Mouse (Mus musculus): Measurements from ENCODE around the gene Senp3.

DNA sequence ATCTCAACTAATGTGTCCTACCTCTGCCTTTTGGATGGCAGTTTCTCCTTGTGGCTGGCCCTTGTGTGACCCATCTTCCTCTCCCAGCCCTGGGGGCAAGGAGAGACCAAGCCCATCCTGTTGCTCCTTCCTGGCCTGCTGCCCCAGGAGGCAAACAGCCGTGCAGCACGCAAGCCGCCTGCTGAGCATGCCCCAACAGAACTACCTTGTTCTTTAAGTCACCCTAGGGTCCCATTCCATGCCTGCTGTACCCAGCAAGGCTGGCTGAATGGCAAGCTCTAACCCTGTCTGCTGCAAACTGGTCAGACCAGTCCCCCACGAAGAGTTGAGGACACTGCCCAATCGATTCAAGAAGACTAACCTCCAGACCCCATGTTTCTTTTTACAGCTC, 25.8 kb downstream of the Senp3 start:
- no peak for TF ChIP-seq TAL1 (IDR thresholded peaks at IDR 0.05; ENCODE audit: low read length)
- no peak for TF ChIP-seq GATA1 (IDR thresholded peaks at IDR 0.05; ENCODE audit: low read length)

All from erythroblast, embryonic 14.5 days (primary cell).